Mouse (Mus musculus): Measurements from ENCODE around the gene Mettl8. TPM values are rescaled to one million over a fixed set of nuclear protein-coding genes. Genes with fewer than 3 reads are reported as not detected.

Gene Mettl8
- polyA plus RNA-seq, 1 experiment from 2014 or later, result 15.4 TPM

DNA sequence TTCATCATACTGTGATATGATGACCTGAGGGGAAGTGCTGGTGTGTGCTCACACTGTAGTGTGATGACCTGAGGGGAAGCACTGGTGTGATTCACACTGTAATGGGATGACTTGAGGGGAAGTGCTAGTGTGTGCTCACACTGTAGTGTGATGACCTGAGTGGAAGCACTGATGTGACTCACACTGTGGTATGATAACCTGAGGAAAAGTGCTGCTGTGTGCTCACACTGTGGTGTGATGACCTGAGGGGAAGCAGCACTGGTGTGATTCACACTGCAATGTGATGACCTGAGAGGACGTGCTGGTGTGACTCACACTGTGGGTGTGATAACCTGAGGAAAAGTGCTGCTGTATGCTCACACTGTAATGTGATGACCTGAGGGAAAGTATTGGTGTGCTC lies 52.9 kb downstream of the Mettl8 start:
- no peak overlapping the region for H3K9ac ChIP-seq (ENCODE audit: low read length)
- H3K4me2 ChIP-seq (ENCODE audit: low read depth, low read length), result no peak overlapping the region
- WGBS, result 53% methylated on average over 1 of the region's 1 CpGs
- ATAC-seq (ENCODE audit: low read depth), result no peak
- H3K27me3 ChIP-seq (ENCODE audit: control insufficient read depth, insufficient read depth, low read depth, low read length), result no peaks in the 10 kb centered on the region
- no peaks in the 10 kb centered on the region for H3K4me1 ChIP-seq (replicated peaks; ENCODE audit: control insufficient read depth, insufficient read depth, low read length)
- no peaks in the 10 kb centered on the region for H3K9me3 ChIP-seq (ENCODE audit: control insufficient read depth, low read length)
- no peak overlapping the region for H3K27ac ChIP-seq (ENCODE audit: low read length)
- H3K36me3 ChIP-seq (ENCODE audit: control insufficient read depth, insufficient read depth, low read length), result no peaks in the 10 kb centered on the region
- no peak overlapping the region for H3K4me3 ChIP-seq (ENCODE audit: low read length)

DNA sequence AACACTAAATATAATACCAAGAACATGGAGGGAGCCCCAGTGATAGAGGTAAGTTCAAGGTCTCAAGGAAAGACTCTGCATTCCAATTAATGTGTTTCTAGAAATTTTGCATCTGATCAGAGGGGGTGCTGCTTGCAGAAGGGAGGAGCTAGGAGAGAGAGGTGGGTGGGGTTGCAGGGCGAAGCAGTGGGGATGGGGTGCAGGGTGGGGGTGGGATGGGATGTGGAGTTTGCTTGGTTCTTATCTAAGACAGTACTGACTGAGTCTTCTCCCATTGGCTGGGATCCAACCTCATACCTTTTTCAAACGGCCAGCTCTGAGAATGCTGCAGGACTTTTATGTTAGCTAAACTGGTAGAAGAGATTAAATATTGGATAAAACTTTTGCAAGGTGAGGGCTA lies 56.6 kb downstream of the Mettl8 start:
- no peak overlapping the region for H3K9ac ChIP-seq (ENCODE audit: low read length)
- H3K36me3 ChIP-seq (ENCODE audit: control insufficient read depth, insufficient read depth, low read length), result no peaks in the 10 kb centered on the region
- no peaks in the 10 kb centered on the region for H3K4me1 ChIP-seq (replicated peaks; ENCODE audit: control insufficient read depth, insufficient read depth, low read length)
- no peaks in the 10 kb centered on the region for H3K9me3 ChIP-seq (ENCODE audit: control insufficient read depth, low read length)
- ATAC-seq (ENCODE audit: low read depth), result no peak
- no peak overlapping the region for H3K4me2 ChIP-seq (ENCODE audit: low read depth, low read length)
- WGBS, result 63% methylated on average over 2 of the region's 2 CpGs
- H3K27ac ChIP-seq (ENCODE audit: low read length), result no peak overlapping the region
- H3K27me3 ChIP-seq (ENCODE audit: control insufficient read depth, insufficient read depth, low read depth, low read length), result no peaks in the 10 kb centered on the region
- no peak overlapping the region for H3K4me3 ChIP-seq (ENCODE audit: low read length)

DNA sequence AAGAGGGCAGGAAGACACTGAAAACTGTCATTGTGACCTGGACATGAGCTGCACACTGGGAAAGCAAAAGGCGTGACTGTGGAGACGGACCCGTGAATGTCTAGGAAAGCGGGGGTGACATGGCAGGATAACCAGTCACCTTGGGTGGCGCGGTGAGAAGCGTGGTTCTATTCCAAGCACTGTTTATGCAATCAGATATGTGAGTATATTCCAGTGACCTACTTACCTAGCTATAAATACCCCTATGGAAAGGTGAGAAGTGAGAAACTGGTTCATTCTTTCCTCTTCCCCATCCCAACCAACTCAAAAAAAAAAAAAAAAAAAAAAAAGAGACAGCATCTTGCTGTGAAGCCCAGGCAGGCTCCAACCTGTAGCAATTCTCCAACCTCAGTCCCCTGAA lies 58.9 kb downstream of the Mettl8 start:
- Histone ChIP-seq H3K9me3 (ENCODE audit: control insufficient read depth, low read length) (no peaks in the 10 kb centered on the region), H3K4me3 (ENCODE audit: low read length) (no peak overlapping the region)

DNA sequence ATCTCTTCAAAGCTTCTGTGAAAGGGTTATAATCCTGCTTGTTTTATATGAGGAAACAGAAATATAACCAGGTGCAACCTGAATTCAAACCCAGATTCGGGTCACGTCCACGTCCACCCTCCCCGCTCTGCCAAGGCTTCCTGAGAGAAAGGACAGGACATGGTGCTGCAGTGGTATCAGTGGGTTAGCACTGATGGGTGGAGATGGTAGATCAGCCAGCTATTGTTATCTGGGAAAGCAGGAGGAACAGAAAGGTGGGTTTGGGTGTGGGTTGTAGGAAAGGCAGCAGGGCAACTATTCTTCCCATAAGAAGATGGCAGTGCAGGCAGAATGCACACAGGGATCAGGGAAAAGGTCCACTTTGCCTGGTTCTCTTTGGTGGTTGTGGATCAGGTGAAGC lies 59.5 kb downstream of the Mettl8 start:
- no peaks in the 10 kb centered on the region for H3K4me1 ChIP-seq (replicated peaks; ENCODE audit: control insufficient read depth, insufficient read depth, low read length)
- no peak overlapping the region for H3K9ac ChIP-seq (ENCODE audit: low read length)
- H3K27ac ChIP-seq (ENCODE audit: low read length), result no peak overlapping the region
- WGBS, result 91% methylated on average over 4 of the region's 4 CpGs
- no peaks in the 10 kb centered on the region for H3K9me3 ChIP-seq (ENCODE audit: control insufficient read depth, low read length)
- no peak for ATAC-seq (ENCODE audit: low read depth)
- H3K36me3 ChIP-seq (ENCODE audit: control insufficient read depth, insufficient read depth, low read length), result no peaks in the 10 kb centered on the region
- no peaks in the 10 kb centered on the region for H3K27me3 ChIP-seq (ENCODE audit: control insufficient read depth, insufficient read depth, low read depth, low read length)
- H3K4me3 ChIP-seq (ENCODE audit: low read length), result no peak overlapping the region
- no peak overlapping the region for H3K4me2 ChIP-seq (ENCODE audit: low read depth, low read length)

More for the DNA sequence above, 58.9 kb downstream of the Mettl8 start:
- H3K27me3 ChIP-seq (ENCODE audit: control insufficient read depth, insufficient read depth, low read depth, low read length), result no peaks in the 10 kb centered on the region
- H3K4me1 ChIP-seq (replicated peaks; ENCODE audit: control insufficient read depth, insufficient read depth, low read length), result no peaks in the 10 kb centered on the region
- H3K27ac ChIP-seq (ENCODE audit: low read length), result no peak overlapping the region
- ATAC-seq (ENCODE audit: low read depth), result no peak
- no peaks in the 10 kb centered on the region for H3K36me3 ChIP-seq (ENCODE audit: control insufficient read depth, insufficient read depth, low read length)
- H3K9ac ChIP-seq (ENCODE audit: low read length), result no peak overlapping the region
- 89% methylated on average over 7 of the region's 7 CpGs for WGBS
- no peak overlapping the region for H3K4me2 ChIP-seq (ENCODE audit: low read depth, low read length)

DNA sequence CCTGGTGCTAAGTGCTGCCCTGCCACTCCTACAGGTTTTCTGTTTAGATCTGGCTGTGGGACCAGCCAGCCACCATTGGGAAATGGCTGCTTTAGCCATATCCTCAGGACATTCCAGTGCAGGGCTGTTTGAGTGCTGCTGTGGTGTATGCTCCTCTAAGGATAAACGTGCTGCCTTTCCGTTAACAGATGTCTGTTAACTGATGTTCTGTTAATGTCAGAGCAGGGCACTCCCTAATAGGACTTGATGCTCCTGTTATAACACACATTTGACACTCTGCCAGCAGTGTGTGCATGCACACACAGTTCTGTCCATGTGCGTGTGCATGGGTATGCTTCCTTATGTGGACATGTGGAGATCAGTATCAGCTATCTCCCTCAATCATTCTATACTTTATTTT lies 61.6 kb downstream of the Mettl8 start:
- Histone ChIP-seq H3K4me3 (ENCODE audit: low read length) (no peak overlapping the region), H3K9ac (ENCODE audit: low read length) (no peak overlapping the region), H3K27ac (ENCODE audit: low read length) (no peak overlapping the region), H3K4me2 (ENCODE audit: low read depth, low read length) (no peak overlapping the region), H3K9me3 (ENCODE audit: control insufficient read depth, low read length) (no peaks in the 10 kb centered on the region), H3K36me3 (ENCODE audit: control insufficient read depth, insufficient read depth, low read length) (no peaks in the 10 kb centered on the region), H3K4me1 (replicated peaks; ENCODE audit: control insufficient read depth, insufficient read depth, low read length) (no peaks in the 10 kb centered on the region), H3K27me3 (ENCODE audit: control insufficient read depth, insufficient read depth, low read depth, low read length) (no peaks in the 10 kb centered on the region)
- 60% methylated on average over 3 of the region's 3 CpGs for WGBS
- ATAC-seq (ENCODE audit: low read depth), result no peak

DNA sequence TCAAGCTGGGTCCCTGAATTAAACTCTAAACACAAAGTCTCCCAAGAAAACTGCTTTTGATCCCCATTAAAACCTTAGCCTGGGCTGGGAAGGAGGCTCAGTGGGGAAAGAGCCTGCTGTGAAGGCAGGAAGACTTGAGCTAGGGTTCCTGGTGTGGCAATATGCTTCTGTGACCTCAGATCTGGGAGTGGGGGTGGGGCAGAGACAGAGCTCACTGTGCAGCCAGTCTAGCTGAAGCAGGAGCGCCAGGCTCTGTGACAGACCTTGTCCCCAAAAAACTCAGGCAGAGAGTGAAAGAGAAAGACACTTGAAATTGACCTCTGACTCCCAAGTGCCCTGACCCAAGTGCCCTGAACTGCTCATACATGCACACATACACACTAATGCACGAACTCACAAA lies 62.7 kb downstream of the Mettl8 start:
- Histone ChIP-seq H3K4me1 (replicated peaks; ENCODE audit: control insufficient read depth, insufficient read depth, low read length) (no peaks in the 10 kb centered on the region), H3K27me3 (ENCODE audit: control insufficient read depth, insufficient read depth, low read depth, low read length) (no peaks in the 10 kb centered on the region), H3K9me3 (ENCODE audit: control insufficient read depth, low read length) (no peaks in the 10 kb centered on the region), H3K9ac (ENCODE audit: low read length) (no peak overlapping the region), H3K4me3 (ENCODE audit: low read length) (no peak overlapping the region), H3K4me2 (ENCODE audit: low read depth, low read length) (no peak overlapping the region), H3K27ac (ENCODE audit: low read length) (no peak overlapping the region), H3K36me3 (ENCODE audit: control insufficient read depth, insufficient read depth, low read length) (no peaks in the 10 kb centered on the region)
- ATAC-seq (ENCODE audit: low read depth), result no peak
- WGBS, result 63% methylated on average over 2 of the region's 2 CpGs

DNA sequence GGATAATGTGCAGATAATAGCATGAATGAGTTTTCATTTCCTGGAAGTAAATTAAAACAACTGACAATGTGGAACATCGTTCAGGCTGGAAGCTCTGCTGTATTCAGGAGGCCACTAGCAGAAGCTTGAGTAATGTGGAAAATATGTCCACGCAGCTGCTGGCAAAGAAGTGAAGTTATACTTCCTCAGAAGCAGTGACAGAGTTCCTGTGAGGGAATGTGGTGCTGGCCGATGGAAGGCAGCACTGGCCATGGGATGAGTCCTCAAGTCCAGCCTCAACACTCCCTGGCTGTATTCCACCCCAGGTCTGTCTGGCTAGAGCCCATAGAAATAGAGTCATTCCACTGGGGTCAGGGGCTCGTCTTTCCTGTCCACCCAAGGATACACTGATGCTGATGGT lies 65.2 kb downstream of the Mettl8 start:
- H3K9me3 ChIP-seq (ENCODE audit: control insufficient read depth, low read length), result no peaks in the 10 kb centered on the region

DNA sequence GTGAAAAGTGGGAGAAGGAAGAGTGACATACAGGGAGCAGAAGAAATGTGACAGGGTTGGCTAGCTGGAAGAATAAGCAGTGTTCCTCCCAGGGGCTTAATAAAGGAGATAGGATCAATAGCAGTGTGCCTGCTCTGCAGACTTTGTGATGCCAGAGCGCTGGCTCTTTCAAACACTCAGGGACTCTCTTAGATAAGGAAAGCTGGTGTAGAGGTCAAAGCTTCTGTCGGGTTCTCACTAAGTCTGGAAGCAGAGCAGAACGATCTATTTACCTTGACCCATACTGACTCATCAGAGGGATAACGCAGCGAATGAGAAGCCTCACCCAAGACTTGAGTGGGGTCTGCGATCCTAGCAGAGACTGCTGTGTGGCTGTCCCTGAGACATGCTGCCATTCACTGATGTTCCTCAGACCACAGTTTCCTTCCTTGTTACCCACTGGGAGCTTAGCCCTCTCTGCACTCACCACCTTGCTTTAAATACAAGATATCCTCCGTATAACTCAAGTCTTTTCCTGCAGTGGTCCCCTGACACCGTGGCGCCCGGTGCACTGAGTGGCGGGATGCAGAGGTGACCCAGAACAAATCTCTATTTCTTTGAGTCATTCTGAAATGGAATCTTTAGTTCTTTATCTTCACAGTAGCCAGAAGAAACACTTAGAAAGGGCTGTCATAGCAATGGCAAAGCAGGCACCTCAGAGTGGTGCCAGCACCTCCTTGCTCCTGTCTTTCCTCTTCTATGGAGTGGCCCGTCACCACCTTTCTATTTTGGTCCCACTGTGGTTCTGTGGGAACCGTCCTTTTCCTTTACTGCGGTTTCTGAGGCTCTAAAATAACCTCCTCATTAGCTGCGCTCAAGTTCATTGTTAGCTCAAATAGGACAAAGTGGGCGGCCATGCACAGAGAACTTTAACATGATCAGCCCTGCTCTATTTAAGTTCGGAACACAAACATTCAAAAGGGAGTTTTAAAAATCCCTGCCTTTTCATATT lies 65.9 kb downstream of the Mettl8 start:
- Histone ChIP-seq H3K36me3 (ENCODE audit: control insufficient read depth, insufficient read depth, low read length) (no peaks in the 10 kb centered on the region), H3K9me3 (ENCODE audit: control insufficient read depth, low read length) (no peaks in the 10 kb centered on the region), H3K4me3 (ENCODE audit: low read length) (no peak overlapping the region), H3K4me2 (ENCODE audit: low read depth, low read length) (no peak overlapping the region), H3K27me3 (ENCODE audit: control insufficient read depth, insufficient read depth, low read depth, low read length) (no peaks in the 10 kb centered on the region), H3K9ac (ENCODE audit: low read length) (no peak overlapping the region), H3K4me1 (replicated peaks; ENCODE audit: control insufficient read depth, insufficient read depth, low read length) (no peaks in the 10 kb centered on the region), H3K27ac (ENCODE audit: low read length) (no peak overlapping the region)
- no peak for ATAC-seq (ENCODE audit: low read depth)
- WGBS, result 63% methylated on average over 17 of the region's 17 CpGs

More for the DNA sequence above, 65.2 kb downstream of the Mettl8 start:
- no peaks in the 10 kb centered on the region for H3K27me3 ChIP-seq (ENCODE audit: control insufficient read depth, insufficient read depth, low read depth, low read length)
- H3K4me1 ChIP-seq (replicated peaks; ENCODE audit: control insufficient read depth, insufficient read depth, low read length), result no peaks in the 10 kb centered on the region
- H3K4me3 ChIP-seq (ENCODE audit: low read length), result no peak overlapping the region
- WGBS, result 56% methylated on average over 4 of the region's 4 CpGs
- ATAC-seq (ENCODE audit: low read depth), result no peak
- no peaks in the 10 kb centered on the region for H3K36me3 ChIP-seq (ENCODE audit: control insufficient read depth, insufficient read depth, low read length)
- no peak overlapping the region for H3K27ac ChIP-seq (ENCODE audit: low read length)
- no peak overlapping the region for H3K9ac ChIP-seq (ENCODE audit: low read length)
- no peak overlapping the region for H3K4me2 ChIP-seq (ENCODE audit: low read depth, low read length)

DNA sequence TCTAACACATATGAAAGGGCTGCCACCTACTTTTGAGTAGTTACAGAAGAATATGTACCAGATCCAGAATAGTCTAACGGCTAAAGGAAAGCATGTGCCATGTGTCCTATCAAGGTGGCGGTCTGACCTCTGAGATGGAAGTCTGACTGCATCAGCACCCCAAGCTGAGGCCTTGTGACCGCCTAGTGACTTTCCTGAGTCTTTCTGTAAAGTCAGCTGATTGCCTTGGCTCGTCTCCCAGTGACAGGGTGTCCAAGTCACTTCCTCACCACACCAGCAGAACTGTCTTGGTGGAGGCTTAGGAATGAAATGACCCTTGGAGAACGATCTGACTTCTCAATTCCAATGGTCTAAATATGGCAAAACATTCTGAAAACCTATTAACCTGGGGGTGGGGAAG lies 77.1 kb downstream of the Mettl8 start:
- Histone ChIP-seq H3K27me3 (ENCODE audit: control insufficient read depth, insufficient read depth, low read depth, low read length) (no peaks in the 10 kb centered on the region), H3K27ac (ENCODE audit: low read length) (no peak overlapping the region), H3K4me3 (ENCODE audit: low read length) (no peak overlapping the region), H3K9ac (ENCODE audit: low read length) (no peak overlapping the region), H3K36me3 (ENCODE audit: control insufficient read depth, insufficient read depth, low read length) (peaks cover 2% of the 10 kb centered on the region; the same call in 1 of the 2 replicates), H3K4me2 (ENCODE audit: low read depth, low read length) (no peak overlapping the region), H3K4me1 (replicated peaks; ENCODE audit: control insufficient read depth, insufficient read depth, low read length) (no peaks in the 10 kb centered on the region), H3K9me3 (ENCODE audit: control insufficient read depth, low read length) (no peaks in the 10 kb centered on the region; the same call in 1 of the 2 replicates)
- WGBS, result 65% methylated on average over 5 of the region's 5 CpGs
- no peak for ATAC-seq (ENCODE audit: low read depth)
